Mouse (Mus musculus): ENCODE data around the gene Fads1.

DNA sequence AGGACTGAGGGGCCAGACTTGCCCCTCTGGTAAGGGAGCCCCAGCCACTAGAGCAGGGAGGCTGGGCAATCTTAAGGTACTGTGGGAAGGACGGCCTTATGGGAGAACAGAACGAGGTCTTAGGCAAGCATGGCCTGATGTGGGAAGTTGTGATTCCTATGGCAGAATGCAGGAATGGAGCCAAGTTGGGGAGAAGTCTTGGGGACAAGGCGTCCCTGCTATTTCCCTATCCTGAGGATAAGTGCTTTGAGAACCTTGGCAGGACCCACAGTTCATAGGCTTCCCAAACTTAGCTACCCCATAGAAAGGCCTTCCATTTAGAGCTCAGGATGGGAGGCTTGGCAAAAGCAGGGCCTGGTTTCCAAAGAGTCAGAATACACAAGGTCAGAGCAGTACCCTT lies 26.2 kb downstream of the Fads1 start:
- no peak for TF ChIP-seq CTCF (IDR thresholded peaks at IDR 0.05; ENCODE audit: insufficient read depth, low read length)
- TF ChIP-seq POLR2A (IDR thresholded peaks at IDR 0.05; ENCODE audit: borderline replicate concordance, extremely low read depth, low read depth, low read length) = no peak
